Mouse (Mus musculus): ENCODE results near the gene Kcnd3.

DNA sequence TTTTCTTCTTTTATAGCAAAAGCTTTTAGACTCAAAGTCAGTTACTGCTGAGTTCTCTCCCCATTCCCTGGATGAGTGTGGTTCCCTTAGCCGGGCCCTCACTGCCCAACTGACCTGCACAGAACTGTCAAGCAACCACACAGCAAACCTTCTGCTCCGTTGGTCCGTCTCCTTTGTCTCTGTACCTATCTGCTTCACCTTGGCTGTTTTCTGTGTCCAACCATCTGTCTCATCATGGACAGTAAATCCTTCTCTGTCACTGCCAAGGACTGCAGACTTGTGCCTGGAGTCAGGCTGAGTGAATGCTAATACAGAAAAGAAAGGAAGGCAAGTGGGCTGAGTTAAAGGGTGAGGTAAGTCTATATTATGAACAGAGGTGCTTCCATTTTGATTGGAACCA lies 217.6 kb downstream of the Kcnd3 start:
- TF ChIP-seq CTCF (IDR thresholded peaks at IDR 0.05; ENCODE audit: low read depth) (no peak), EP300 (IDR thresholded peaks at IDR 0.05; ENCODE audit: low read depth) (no peak)
